ENCODE assay signal across 21 mouse cellular contexts in genomic region chr7:73816255-73816996, GRCm38 (mm10).
A peak's percentile ranks its signal among the peaks of the same experiment; 100 is the strongest.
DNase-seq lines count a peak whose midpoint lies in the region; ATAC-seq and TF ChIP-seq lines count a peak whose summit lies in the region.
"Had no signal": no experiment of that assay in that cellular context is flagged by ENCODE, and none has a peak within 500 bp of the region (broad histone marks: within the 10 kb centered on the region; RNA-seq: fewer than 3 reads in every experiment).

No protein-coding gene starts in this region.

- no peaks in the 10 kb centered on the region for H3K27me3 ChIP-seq in kidney, embryonic 16.5 days (ENCODE audit: insufficient read depth, low read length)
- H3K27me3 ChIP-seq in kidney, embryonic 15.5 days, result no peaks in the 10 kb centered on the region
- H3K27me3 ChIP-seq in liver, embryonic 13.5 days, result no peaks in the 10 kb centered on the region
- no peaks in the 10 kb centered on the region for H3K27me3 ChIP-seq in liver, embryonic 12.5 days (replicated peaks)
- H3K27me3 ChIP-seq in stomach, embryonic 14.5 days (ENCODE audit: control insufficient read depth, insufficient read depth, low read length), result no peaks in the 10 kb centered on the region
- H3K27me3 ChIP-seq: embryonic facial prominence, embryonic 15.5 days; hindbrain, embryonic 13.5 days had no signal

- no peak for DNase-seq in liver, embryonic 13.5 days
- DNase-seq in yolk sac, embryonic 10.5 days (ENCODE audit: low spot score), result peak; percentile 51
- DNase-seq in layer of hippocampus, adult 2 months (ENCODE audit: low spot score in 2 of 2), result no peak
- DNase-seq: adrenal gland, postnatal 25 days; cerebellum, adult 2 months; cerebellum, postnatal 10 days; embryo, embryonic 11 days; gastrocnemius, adult 2 months; gastrocnemius, postnatal 25 days; heart, postnatal 10 days; heart, postnatal 4 days had no signal

- WGBS in kidney, embryonic 16.5 days, result 72% methylated on average over 8 of the region's 8 CpGs
- WGBS in kidney, embryonic 15.5 days, result 74% methylated on average over 8 of the region's 8 CpGs
- 63% methylated on average over 8 of the region's 8 CpGs for WGBS in liver, embryonic 13.5 days (ENCODE audit: insufficient replicate concordance)
- 65% methylated on average over 8 of the region's 8 CpGs for WGBS in liver, embryonic 12.5 days (ENCODE audit: insufficient replicate concordance)
- 68% methylated on average over 8 of the region's 8 CpGs for WGBS in stomach, embryonic 14.5 days

- no peak overlapping the region for H3K4me3 ChIP-seq in kidney, embryonic 16.5 days (ENCODE audit: low read length)
- no peak overlapping the region for H3K4me3 ChIP-seq in kidney, embryonic 15.5 days (replicated peaks)
- H3K4me3 ChIP-seq in liver, embryonic 13.5 days (replicated peaks), result no peak overlapping the region
- H3K4me3 ChIP-seq in liver, embryonic 12.5 days, result no peak overlapping the region
- H3K4me3 ChIP-seq in stomach, embryonic 14.5 days (ENCODE audit: low read depth, low read length), result no peak overlapping the region
- H3K4me3 ChIP-seq in layer of hippocampus, adult 2 months, result no peak overlapping the region
- H3K4me3 ChIP-seq: embryonic facial prominence, embryonic 15.5 days; erythroblast, embryonic 14.5 days; forebrain, embryonic 10.5 days; gastrocnemius, adult 2 months; hindbrain, embryonic 13.5 days had no signal

- no peaks in the 10 kb centered on the region for H3K36me3 ChIP-seq in kidney, embryonic 16.5 days (ENCODE audit: insufficient read depth, low read length)
- H3K36me3 ChIP-seq in kidney, embryonic 15.5 days, result no peaks in the 10 kb centered on the region
- no peaks in the 10 kb centered on the region for H3K36me3 ChIP-seq in liver, embryonic 13.5 days
- H3K36me3 ChIP-seq in liver, embryonic 12.5 days, result no peaks in the 10 kb centered on the region
- no peaks in the 10 kb centered on the region for H3K36me3 ChIP-seq in stomach, embryonic 14.5 days (ENCODE audit: control insufficient read depth, insufficient read depth, low read length)
- H3K36me3 ChIP-seq: embryonic facial prominence, embryonic 15.5 days; forebrain, embryonic 10.5 days; hindbrain, embryonic 13.5 days had no signal

- TF ChIP-seq CTCF in layer of hippocampus, adult 2 months (conservative IDR thresholded peaks at IDR 0.05), result no peak

- H3K4me1 ChIP-seq in kidney, embryonic 16.5 days (ENCODE audit: insufficient read depth, low read length), result no peaks in the 10 kb centered on the region
- H3K4me1 ChIP-seq in kidney, embryonic 15.5 days, result no peaks in the 10 kb centered on the region
- H3K4me1 ChIP-seq in liver, embryonic 13.5 days (replicated peaks), result peaks cover 10% of the 10 kb centered on the region
- H3K4me1 ChIP-seq in liver, embryonic 12.5 days, result peaks cover 10% of the 10 kb centered on the region
- H3K4me1 ChIP-seq in stomach, embryonic 14.5 days (ENCODE audit: control insufficient read depth, insufficient read depth, low read length), result no peaks in the 10 kb centered on the region
- H3K4me1 ChIP-seq: embryonic facial prominence, embryonic 15.5 days had no signal

- H3K9ac ChIP-seq in kidney, embryonic 16.5 days (replicated peaks; ENCODE audit: low read length), result no peak overlapping the region
- no peak overlapping the region for H3K9ac ChIP-seq in kidney, embryonic 15.5 days
- no peak overlapping the region for H3K9ac ChIP-seq in liver, embryonic 13.5 days
- H3K9ac ChIP-seq in liver, embryonic 12.5 days, result no peak overlapping the region
- no peak overlapping the region for H3K9ac ChIP-seq in stomach, embryonic 14.5 days (replicated peaks; ENCODE audit: low read depth, low read length)
- H3K9ac ChIP-seq: embryonic facial prominence, embryonic 15.5 days; hindbrain, embryonic 13.5 days had no signal

- H3K4me2 ChIP-seq in kidney, embryonic 16.5 days (replicated peaks; ENCODE audit: low read depth, low read length), result no peak overlapping the region
- no peak overlapping the region for H3K4me2 ChIP-seq in kidney, embryonic 15.5 days
- no peak overlapping the region for H3K4me2 ChIP-seq in liver, embryonic 13.5 days
- no peak overlapping the region for H3K4me2 ChIP-seq in liver, embryonic 12.5 days
- H3K4me2 ChIP-seq in stomach, embryonic 14.5 days (replicated peaks; ENCODE audit: low read depth, low read length), result no peak overlapping the region
- H3K4me2 ChIP-seq: embryonic facial prominence, embryonic 15.5 days; hindbrain, embryonic 13.5 days had no signal

- no peak overlapping the region for H3K27ac ChIP-seq in kidney, embryonic 16.5 days (ENCODE audit: low read length)
- H3K27ac ChIP-seq in kidney, embryonic 15.5 days, result no peak overlapping the region
- H3K27ac ChIP-seq in liver, embryonic 13.5 days, result no peak overlapping the region
- no peak overlapping the region for H3K27ac ChIP-seq in liver, embryonic 12.5 days
- no peak overlapping the region for H3K27ac ChIP-seq in stomach, embryonic 14.5 days (ENCODE audit: low read length)
- H3K27ac ChIP-seq in layer of hippocampus, adult 2 months, result no peak overlapping the region
- H3K27ac ChIP-seq: embryonic facial prominence, embryonic 15.5 days; forebrain, embryonic 10.5 days; gastrocnemius, adult 2 months; hindbrain, embryonic 13.5 days had no signal

- ATAC-seq in kidney, embryonic 16.5 days (ENCODE audit: low FRiP score, low TSS enrichment), result peak; percentile 65; the same call in 1 of the 2 replicates
- no peak for ATAC-seq in kidney, embryonic 15.5 days (replicated peaks; ENCODE audit: low FRiP score)
- ATAC-seq in liver, embryonic 13.5 days (ENCODE audit: low read depth), result 0 out of 2 replicates have a peak, but pooled peaks have one; percentile 31
- ATAC-seq in liver, embryonic 12.5 days, result no peak
- ATAC-seq in stomach, embryonic 14.5 days (ENCODE audit: insufficient number of reproducible peaks, insufficient read depth, low FRiP score, low read depth), result peak; percentile 77
- no peak for ATAC-seq in activated CD4-positive, CD25-positive, alpha-beta regulatory T cell, adult 4 months
- ATAC-seq: forebrain, embryonic 14.5 days had no signal

- no peaks in the 10 kb centered on the region for H3K9me3 ChIP-seq in kidney, embryonic 16.5 days (ENCODE audit: low read length)
- no peaks in the 10 kb centered on the region for H3K9me3 ChIP-seq in kidney, embryonic 15.5 days (replicated peaks)
- H3K9me3 ChIP-seq in liver, embryonic 13.5 days (replicated peaks), result no peaks in the 10 kb centered on the region
- no peaks in the 10 kb centered on the region for H3K9me3 ChIP-seq in liver, embryonic 12.5 days (replicated peaks)
- H3K9me3 ChIP-seq in stomach, embryonic 14.5 days (ENCODE audit: control insufficient read depth, low read depth, low read length), result no peaks in the 10 kb centered on the region
- H3K9me3 ChIP-seq: embryonic facial prominence, embryonic 15.5 days; forebrain, embryonic 10.5 days; hindbrain, embryonic 13.5 days had no signal

Comparison
In these comparisons a context has a peak if more than half of its experiments do, and no peak if none do; other contexts are left out.
1. ATAC-seq: peak in kidney, embryonic 16.5 days (single experiment), liver, embryonic 13.5 days (single experiment) and stomach, embryonic 14.5 days (single experiment); none in kidney, embryonic 15.5 days (single experiment), liver, embryonic 12.5 days (single experiment) and activated CD4-positive, CD25-positive, alpha-beta regulatory T cell, adult 4 months (single experiment).